Mouse (Mus musculus) adrenal gland, adult 8-10 months (tissue): Measurements from ENCODE around the gene Vac14. TPM values are rescaled to one million over a fixed set of nuclear protein-coding genes. Genes with fewer than 3 reads are reported as not detected.

Source experiments
- DNase-seq: peaks from one replicate; pipeline ENCODE4 v3.0.0; 2022
- total RNA-seq, 4 experiments: library from RNA; stranded (reverse); gene quantifications; 2 replicates each; pipeline ENCODE4 v1.2.4; 2022

Vac14 gene
- total RNA-seq, 4 experiments from 2014 or later: 30.9 to 34.8 (median 33.2) TPM

DNA sequence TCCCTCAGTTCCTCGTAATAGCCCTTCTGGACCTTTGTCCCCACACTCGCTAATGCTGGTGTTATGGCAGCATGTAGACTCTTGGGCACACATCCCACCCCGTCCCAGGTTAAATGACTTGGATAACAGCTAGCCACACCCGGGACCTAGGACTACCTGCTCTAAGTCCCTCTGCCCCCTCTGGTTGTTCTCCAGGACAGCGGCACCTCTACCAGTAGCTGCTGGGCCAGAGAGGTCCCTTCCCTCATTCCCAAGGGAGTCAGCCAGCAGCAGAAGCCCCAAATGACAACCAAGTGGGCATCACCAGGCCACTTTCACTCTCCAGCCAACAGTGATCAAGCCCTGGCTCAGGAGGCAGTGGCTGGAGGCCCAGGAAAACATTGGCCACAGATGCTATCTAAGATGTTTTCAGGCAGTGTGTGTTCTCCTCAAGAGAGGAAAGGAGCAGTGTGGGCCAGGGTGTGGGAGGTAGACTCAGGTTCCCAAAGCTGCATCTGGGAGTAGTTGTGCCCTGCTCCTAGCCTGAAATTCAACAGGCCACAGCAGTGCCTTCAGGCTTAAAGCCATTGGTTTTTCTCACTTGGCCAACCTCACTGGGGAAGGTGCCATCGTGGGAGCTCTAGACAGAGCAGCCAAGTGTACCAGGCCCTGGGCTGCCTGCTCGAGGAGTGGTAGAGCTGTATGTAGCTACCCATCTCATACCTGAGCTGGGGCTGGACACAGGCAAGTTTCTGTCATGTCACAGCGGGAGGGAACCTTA is 100.0 kb downstream of the Vac14 start:
- no peak for DNase-seq

DNA sequence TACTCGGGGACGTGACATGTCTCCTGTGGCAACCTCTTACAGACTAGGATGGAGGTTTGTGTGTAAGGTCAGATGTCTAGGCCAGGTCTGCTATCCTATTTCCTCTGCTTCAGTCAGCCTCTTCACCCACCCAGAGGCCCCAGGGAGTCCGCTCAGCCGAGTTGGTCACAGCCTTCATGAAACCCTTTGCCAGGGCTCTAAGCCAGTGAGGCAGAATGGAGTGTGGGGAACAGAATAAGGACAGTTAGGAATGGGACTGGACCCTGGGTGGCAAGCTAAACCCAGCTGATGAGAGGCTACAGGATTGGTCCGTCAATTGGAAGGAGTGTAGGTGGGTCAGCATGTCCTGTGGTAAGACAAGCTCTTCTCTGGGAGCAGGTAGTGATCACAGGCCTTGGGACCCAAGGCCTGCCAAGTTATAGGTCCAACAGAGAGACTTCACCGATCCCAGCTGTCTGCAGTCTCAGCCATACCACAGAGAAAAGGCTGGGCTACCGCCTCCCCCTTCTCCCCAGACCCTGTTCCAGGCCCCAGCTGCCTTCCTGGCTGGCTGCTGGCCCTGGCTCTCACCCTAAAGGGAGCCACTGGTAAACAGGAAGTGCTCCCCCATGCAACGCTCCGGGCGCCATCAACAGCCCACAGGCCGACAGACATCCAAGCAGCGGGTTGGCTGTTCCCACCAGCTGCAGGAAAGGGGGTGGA is 100.7 kb downstream of the Vac14 start:
- no peak for DNase-seq

DNA sequence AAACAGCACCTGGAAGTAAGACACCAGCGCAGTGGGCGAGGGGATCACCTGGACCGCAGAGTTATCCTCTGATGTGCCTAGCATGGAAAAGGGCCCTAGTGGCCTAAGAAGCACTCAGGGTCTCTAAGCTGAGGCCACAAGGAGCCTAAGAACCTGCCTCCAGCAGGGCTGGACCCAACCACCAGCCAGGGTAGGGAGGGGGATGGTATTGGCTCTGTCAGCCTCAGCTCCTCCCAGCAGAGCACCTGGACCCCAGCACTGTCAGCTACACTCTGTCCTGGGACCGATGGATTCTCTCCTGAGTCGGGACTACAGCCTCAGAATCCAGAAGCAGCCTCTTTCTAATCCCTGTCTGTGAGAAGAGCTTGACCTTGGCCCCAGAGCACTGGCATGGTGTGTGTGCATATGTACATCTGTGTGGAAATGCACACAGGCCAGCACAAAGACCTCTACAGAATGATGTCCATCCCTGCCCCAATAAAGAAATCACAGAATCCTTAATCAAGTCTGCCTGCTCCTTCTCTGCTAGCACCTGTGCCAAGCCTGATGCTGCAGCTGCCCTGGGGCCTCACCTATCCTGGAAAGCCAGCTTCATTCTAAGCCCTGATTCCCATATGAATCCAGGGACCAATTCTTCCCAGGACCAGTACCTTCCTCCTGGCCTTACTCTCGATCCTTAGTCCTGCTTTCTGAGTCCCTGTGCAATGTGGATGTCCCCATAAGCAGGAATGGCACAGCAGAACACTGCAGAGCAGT is 101.7 kb downstream of the Vac14 start:
- no peak for DNase-seq

DNA sequence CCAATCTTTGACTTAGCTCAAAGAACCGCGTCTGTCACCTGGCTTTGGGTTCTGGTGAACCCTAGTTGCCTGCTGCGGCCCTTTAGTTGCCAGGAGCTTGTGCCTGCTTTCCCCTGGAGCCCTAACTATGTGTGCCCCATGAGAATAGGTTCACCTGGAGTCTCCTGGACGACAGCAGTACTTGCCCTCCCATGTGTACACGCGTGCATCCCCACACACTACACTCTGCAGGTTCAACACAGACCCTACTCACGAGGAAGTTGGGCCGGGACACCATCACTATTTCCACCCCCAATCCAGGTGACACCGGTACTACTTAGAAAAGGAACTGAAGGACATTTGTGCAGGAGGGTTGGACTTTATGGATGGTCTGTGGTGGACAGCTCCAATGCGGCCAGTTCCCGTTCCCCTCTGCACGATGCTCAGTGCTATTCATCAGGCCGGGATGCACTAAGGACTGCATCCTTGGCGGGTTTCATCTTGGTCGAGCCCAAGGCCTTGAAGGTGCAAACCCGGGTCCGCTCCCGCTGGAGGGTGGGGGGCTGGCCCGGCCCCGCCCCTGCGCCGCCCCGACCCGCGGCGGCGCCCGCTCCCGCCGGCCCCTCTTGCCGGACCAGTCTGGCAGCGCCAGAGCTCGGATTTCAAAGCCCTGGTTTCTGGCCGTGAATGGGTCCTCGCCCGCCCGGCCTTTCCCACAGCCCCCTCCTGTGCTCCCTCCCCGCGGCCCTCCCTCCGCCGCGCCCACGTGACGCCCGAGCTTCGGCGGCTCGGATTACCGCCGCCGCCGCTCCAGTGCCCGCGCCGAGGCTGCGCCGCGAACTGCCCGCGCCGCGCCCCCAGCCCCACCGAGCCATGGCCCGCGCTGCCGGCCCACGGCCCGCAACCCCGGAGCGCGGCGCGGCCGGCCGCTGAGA is 102.6 kb downstream of the Vac14 start, which contains the start of gene Mtss1l:
Gene Mtss1l, plus strand, starts transcription at position 792 of the 914 bp plus-strand sequence.
- DNase-seq: peak; percentile 70

DNA sequence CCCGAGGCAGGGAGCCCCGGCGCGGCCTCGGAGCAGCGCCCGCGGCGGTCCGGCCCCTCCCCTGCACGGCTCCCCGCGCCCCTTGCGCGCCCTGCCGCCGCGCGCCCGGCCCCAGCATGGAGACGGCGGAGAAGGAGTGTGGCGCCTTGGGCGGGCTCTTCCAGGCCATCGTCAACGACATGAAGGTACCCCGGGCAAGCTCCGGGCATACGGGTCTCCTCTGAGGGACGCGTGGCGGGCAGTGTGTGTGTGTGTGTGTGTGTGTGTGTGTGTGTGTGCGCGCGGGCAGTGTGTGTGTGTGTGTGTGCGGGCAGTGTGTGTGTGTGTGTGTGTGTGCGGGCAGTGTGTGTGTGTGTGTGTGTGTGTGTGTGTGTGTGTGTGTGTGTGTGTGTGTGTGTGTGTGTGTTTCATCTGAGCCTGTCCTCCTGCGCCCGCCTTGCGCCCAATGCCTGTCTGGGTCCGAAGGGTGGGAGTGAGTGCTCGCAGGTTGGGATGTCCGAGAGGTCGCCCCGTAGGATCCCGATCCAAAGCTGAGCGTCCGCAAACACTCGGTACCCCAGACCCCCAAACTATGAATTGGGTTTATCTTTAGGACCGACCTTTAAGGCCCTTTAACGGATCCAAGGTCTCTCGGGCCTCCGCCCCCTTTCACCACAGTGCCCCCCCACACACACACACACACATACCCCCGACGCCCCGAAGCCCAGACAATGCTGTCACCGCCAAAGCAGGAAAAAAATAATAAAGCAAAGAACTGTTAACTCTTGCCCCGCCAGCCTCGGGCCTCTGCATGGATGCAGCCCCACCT is 103.4 kb downstream of the Vac14 start:
- DNase-seq: no peak

DNA sequence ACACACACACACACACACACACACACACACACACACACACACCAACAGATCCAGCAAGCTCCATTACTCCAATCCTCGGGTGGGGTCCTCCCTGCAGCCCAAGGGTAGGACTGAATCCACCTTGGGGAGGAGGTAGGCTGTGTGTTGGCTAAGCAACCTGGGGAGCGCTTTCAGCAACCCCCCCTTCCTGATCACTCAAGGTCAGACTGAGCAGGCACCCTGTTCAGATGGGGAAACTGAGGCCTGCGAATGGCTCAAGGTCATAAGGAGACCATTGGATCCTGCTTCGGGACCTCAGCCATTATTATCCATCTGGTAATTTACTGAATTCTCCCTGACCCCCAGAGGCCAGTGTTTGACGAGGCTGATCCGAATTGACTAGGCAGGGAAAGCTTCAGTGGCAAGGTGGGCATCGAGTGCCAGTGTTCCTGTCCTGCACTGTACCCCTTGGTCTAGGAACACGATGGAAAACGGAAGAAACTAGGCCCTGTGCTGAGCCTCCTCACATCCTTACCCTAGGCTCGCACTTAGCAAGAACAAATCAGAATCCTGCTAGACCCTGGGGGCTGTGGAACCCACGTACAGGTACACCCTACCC is 104.1 kb downstream of the Vac14 start:
- no peak for DNase-seq

DNA sequence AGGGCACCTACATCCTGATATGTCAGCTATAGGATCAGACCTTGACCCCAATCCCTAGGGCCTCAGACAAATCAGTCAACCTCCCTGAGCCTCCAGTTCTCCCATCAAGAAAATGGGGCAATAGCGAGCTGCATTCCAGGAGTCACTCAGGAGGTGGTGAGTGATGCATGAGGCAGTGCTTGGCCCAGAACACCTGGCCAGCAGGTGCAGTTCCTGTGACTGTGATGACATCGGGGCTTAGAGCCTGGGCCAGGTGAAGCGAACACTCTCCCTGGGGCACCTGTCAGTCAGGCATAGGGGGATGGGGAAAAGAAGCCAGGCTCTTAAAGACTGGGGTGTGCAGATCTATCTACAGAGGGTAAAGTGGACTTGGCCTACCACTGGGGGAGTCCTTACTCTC is 106.1 kb downstream of the Vac14 start:
- DNase-seq: no peak

DNA sequence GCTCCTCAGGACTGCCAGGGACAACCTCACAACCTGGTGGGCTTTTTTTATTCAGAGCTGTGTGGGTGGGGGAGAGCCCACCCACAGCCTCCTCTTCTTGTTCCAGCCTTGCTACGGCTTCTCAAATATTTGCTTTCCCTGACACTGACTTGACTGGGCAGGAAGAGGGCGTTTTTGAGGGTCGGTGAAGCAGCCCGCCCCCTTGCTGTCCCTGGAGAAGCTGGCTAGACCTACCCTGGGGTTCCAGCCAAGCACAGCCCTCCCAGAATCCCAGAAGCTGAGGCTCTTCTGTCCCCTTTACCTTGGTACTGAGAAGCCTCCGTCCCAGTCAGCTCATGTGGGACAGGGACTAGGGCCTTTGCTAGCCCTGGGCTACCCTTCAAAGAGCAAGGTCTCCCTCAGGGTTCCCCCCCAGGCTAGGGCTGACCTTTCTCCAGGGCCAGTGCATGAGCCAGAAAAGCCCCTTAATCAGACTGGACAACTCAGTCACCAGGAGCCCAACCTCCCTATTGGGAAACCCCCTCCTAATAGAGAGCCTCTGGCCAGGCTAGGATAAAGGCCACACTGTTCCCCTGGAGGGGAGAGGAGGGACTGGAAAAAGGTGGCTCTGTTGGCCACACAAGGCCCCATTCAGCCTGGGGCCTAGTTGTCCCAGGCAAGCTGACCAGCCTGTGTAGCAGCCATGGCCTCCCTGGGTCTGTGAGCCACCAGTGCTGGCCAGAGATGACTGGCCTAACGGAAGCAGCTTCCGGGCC is 106.9 kb downstream of the Vac14 start:
- no peak for DNase-seq

DNA sequence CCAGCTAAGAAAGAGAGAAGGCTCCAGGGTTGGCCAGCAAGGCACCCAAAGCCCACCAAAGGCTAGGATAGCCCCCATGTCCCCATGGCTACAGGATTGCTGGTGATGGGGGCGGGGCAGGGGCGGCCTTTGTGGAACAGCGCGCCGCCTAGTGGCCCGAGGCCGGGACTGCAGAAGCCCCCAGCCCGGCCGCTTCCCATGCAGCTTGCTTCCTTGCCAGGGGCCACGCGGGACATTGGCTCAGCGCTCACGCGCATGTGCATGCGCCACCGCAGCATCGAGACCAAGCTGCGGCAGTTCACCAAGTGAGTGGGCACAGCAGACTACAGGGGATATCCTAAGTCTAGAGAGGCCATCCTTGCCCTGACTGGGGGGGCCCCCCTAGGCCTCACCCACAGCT is 108.5 kb downstream of the Vac14 start:
- DNase-seq: no peak

DNA sequence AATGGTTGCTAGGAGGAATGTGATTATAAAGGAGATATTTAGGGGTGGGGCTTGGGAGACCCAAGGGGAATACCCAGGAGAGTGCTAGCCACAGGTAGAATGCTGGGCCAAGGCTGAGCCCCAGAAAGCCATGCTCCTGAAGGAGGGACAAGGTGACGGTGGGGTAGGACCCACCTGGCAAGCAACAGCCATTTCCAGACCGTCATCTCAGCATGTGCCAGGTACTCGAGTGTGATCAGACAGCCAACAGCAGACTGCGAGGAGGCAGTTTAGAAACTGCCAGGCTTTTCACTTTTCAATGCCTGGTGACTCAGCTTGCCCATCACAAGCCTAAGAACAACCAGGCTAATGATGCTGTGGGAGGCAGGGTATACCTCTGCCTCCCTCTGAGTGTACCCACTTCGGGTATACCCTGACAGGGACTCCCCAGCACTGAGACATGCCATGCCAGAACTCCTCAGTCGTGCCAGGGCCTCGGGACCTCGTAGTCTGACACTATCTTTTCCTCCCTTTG is 113.0 kb downstream of the Vac14 start:
- no peak for DNase-seq

DNA sequence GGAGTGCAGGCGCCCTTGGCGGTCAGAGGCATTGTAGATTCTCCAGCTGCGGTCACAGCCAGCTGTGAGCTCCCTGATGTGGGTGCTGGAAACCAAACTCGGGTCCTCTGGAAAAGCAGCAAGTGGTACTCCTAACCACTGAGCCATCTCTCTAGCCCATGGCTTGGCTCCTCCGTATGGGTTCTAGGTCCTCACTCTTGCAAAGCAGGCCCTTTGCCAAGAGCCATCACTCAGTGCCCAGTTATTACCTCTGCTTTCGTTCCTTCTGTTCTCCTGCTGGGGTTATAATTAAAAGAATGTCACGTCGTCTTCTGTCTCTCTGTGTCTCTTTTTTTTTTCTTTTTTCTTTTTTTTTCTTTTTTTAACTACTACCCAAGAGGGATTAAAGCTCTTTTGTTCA is 114.7 kb downstream of the Vac14 start:
- DNase-seq: no peak

DNA sequence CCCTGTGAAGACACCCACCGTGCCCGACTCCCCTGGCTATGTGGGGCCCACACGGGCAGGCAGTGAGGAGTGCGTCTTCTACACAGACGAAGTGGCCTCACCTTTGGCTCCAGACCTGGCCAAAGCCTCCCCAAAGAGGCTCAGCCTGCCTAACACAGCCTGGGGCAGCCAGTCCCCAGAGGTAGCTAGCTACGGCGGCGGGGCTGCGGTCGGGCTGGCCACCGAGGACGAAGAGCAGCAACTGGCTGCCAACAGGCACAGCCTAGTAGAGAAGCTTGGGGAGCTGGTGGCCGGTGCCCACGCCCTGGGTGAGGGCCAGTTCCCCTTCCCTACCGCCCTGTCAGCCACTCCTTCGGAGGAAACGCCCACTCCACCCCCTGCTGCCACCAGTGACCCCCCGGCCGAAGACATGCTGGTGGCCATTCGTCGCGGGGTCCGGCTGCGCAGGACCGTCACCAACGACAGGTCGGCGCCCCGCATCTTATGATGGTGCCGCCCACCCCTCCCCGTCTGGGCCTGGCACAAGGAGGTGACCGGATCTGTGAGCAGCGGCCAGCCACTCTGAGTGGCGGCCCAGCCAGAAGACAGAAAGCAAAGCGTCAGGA is 120.3 kb downstream of the Vac14 start:
- DNase-seq: no peak

DNA sequence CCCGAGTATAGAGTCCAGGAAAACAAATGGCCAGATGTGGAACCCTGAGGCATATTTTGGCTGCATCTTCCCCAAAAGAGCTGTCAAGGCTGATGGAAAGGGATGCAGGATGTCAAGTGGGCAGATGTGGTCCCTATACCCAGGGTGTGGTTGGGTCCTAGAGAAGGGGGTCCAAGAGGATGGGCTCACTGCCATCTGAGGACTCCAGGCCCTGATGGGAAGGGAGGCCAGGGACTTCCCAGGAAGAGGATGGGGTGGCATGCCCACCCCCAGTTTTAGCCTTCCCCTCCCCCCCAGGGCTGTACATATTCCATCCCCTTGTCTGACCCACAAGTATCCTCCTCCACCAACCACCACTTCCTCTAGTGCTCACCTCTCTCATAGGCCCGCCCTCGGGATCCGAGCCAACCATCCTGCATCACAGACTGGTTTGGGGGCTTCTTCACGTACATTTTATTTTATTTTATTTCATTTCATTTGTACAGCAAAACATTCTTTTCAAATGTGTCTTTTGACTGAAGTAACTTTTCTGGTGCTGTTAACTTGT is 122.3 kb downstream of the Vac14 start:
- DNase-seq: no peak

DNA sequence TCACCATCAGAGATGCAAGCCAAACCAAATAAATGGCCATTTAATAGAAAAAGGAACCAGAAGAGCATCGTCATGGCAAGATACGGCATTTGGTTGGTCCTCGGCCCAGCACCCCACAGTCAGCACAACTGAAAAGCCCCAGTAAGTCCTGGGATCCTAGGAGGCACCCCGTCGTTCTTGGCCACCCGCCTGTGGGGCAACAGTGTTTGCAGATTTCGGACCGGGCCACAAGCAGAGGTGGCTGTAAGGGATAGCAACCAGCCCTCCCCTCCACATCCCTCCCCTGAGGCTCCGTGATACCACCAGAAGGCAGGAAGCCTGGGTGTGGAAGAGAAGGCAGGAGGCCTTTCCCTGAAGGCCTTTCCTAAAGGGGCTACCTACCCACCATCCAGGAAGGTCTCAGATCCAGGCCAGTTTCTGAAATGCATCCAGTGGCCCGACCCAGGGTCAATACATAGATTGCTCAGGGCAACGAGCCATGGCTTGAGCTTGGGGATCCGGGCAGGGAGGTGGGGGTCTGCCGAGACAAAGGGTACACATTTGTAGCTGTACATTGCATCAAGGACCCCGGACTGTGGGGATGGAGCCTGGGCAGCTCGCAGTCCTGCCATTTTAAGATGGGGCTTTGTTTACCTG is 123.5 kb downstream of the Vac14 start:
- DNase-seq: no peak

DNA sequence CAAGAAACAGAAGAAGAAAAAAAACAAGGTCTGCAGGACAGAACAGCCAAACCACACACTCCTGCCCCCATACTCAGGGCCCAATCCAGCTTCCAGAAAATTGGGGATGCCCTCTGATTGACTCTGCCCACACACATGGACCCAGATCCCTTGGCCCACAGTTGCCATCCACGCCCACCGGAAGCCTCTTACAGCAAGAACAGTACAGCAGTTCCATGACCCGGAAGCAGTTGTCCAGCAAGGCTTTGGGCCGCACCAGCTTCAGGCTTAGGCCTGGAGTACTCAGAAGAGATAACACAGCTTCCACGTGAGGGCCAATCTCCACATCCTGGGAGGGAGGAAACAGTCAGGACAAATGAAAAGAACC is 124.0 kb downstream of the Vac14 start:
- no peak for DNase-seq

DNA sequence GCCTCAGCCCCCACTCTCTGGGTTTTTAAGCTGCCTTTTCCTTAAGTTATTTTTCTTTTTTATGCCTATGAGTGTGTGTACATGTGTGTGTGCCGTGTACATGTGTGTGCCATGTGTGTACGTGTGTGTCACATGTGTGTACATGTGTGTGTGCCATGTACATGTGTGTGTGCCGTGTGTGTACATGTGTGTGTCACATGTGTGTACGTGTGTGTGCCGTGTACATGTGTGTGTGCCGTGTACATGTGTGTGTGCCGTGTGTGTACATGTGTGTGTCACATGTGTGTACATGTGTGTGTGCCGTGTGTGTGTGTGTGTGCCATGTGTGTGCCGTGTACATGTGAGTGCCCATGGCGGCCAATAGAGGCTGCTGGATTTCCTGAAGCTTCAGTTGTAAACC is 126.8 kb downstream of the Vac14 start:
- no peak for DNase-seq

DNA sequence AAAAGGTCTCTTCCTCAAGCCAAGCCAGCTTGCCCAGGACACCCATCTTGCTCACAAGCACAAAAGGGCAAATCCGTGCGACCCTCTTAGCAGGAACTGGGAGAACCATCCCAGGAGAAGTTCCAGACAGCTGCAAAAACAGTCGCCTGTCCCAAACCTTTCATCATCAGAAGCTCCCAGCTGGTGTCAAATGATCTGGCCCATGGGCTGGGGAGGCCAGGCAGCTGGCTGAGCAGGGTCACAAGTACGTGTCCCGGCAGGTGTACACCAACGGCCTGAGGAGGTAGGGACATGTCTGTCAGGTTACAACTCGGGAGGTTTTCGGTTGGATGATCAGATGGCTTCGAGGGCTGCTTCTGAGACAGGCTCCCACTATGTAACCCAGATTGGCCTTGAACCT is 128.3 kb downstream of the Vac14 start:
- no peak for DNase-seq

DNA sequence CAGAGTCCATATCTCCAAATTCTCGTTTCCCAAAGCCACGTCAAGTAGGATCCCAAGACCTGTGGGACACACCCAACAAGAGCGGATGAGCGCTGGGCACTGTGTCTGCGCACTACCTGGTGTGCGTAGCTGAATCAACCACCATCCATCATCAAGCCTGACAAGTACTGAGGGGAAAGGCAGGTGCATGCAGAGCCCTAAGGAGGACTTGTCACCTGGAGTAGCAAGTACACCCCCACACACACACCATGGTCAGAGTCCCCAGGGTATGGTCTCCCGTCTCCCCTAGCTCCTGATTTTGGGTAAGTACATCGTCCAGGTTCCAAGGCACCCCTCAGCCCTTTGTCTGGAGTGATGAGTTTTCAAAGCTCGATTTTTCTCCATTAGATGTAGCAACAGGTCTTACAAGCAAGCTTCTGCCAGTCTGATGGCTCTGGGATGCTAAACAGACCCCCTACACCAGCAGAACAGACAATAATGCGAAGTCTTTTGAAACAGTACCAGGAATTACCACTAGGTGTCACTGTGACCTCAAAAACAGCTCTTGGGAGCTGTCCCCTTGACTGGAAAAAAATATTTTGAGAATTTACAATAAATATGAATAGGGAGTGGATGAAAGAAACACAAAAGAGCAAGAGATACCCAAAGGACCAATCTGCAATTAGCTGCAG is 131.2 kb downstream of the Vac14 start:
- no peak for DNase-seq
